Mouse (Mus musculus) erythroblast, embryonic 14.5 days (primary cell): Measurements from ENCODE around the gene U2af2.

Experiments
- GATA1 ChIP-seq: IDR thresholded peaks from 2 replicates; pipeline ENCODE4 v1.6.1; 2012; ENCODE audit warnings: low read length, inconsistent platforms, mixed read lengths
- TAL1 ChIP-seq: IDR thresholded peaks from 3 replicates; pipeline ENCODE4 v1.6.1; 2012; ENCODE audit warnings: low read length, inconsistent platforms, mixed read lengths

GRCm38 (mm10) chr7:5017352-5017751 lies 44.6 kb upstream of the U2af2 start:
- no peak for TF ChIP-seq GATA1
- TF ChIP-seq TAL1: no peak
